Mouse (Mus musculus) thymus, postnatal 0 days (tissue): Measurements from ENCODE around the gene Atad1. TPM values are rescaled to one million over a fixed set of nuclear protein-coding genes. Genes with fewer than 3 reads are reported as not detected.
A peak's percentile ranks its signal among the peaks of the same experiment; 100 is the strongest.
"Not testable (repeated sequence)": the region's sequence is repeated elsewhere in the genome, so short reads cannot be mapped to it uniquely, and the experiment has no call there.

Experiments used
- DNase-seq: peaks from one replicate; pipeline ENCODE4 v3.0.0-alpha.2; 2015; ENCODE audit warnings: low spot score
- polyA plus RNA-seq: library from polyadenylated mRNA; unstranded; fragments of >200 nt; fragmentation: Nextera tagmentation; extraction: Ambion mirVana; gene quantifications from 2 replicates; pipeline ENCODE4 v1.2.1, GENCODE M21; 2015

Atad1 gene
- 76.7 and 77.8 TPM in 2 replicates for polyA plus RNA-seq

- DNase-seq: no peak
These were observed at the start of gene Atad1 for GRCm38 (mm10) chr19:32739686-32740085. TSS of gene Atad1 (minus strand) at chr19:32739786.

GRCm38 (mm10) chr19:32788016-32788415 lies 48.4 kb upstream of the Atad1 start:
- not testable (repeated sequence) for DNase-seq

GRCm38 (mm10) chr19:32787388-32787787 lies 47.8 kb upstream of the Atad1 start:
- DNase-seq: not testable (repeated sequence)

GRCm38 (mm10) chr19:32781305-32782071 lies 41.9 kb upstream of the Atad1 start:
- no peak for DNase-seq

- no peak for DNase-seq
These were observed 39.5 kb upstream of the Atad1 start for GRCm38 (mm10) chr19:32779131-32779530.

- no peak for DNase-seq
These were observed 38.8 kb upstream of the Atad1 start for GRCm38 (mm10) chr19:32778411-32778810.

- no peak for DNase-seq
These were observed 22.9 kb upstream of the Atad1 start for GRCm38 (mm10) chr19:32762493-32762892.

- no peak for DNase-seq
These were observed 21.6 kb upstream of the Atad1 start for GRCm38 (mm10) chr19:32761162-32761561.

GRCm38 (mm10) chr19:32760499-32760898 lies 20.9 kb upstream of the Atad1 start:
- DNase-seq: no peak

- peak; percentile 12 for DNase-seq
These were observed 19.9 kb upstream of the Atad1 start for GRCm38 (mm10) chr19:32759357-32760024.

- peak; percentile 33 for DNase-seq
These were observed 19.2 kb upstream of the Atad1 start for GRCm38 (mm10) chr19:32758793-32759161.

GRCm38 (mm10) chr19:32757831-32758792 lies 18.5 kb upstream of the Atad1 start:
- peak; percentile 43 for DNase-seq

GRCm38 (mm10) chr19:32756900-32757725 lies 17.5 kb upstream of the Atad1 start, which contains the start of gene Pten:
TSS of gene Pten (plus strand) at chr19:32757497.
- peak; percentile 96 for DNase-seq

GRCm38 (mm10) chr19:32756636-32756899 lies 17.0 kb upstream of the Atad1 start:
- no peak for DNase-seq

- DNase-seq: peak; percentile 96
These were observed 16.4 kb upstream of the Atad1 start for GRCm38 (mm10) chr19:32755792-32756635.

GRCm38 (mm10) chr19:32755104-32755791 lies 15.7 kb upstream of the Atad1 start:
- DNase-seq: peak; percentile 21

- DNase-seq: peak; percentile 85
These were observed 14.8 kb upstream of the Atad1 start for GRCm38 (mm10) chr19:32754188-32755000.

GRCm38 (mm10) chr19:32753386-32753785 lies 13.8 kb upstream of the Atad1 start:
- DNase-seq: no peak
